Mouse (Mus musculus) bone marrow, adult 2 months (tissue): ENCODE results near the gene Nprl2.

Experiments used
- CTCF ChIP-seq: fragments of 200-500 bp; IDR thresholded peaks from 2 replicates; pipeline ENCODE4 v1.5.1; 2011; ENCODE audit warnings: low read length, control low read depth; ENCODE audit not compliant: control insufficient read depth, insufficient read depth
- POLR2A ChIP-seq: fragments of 200-500 bp; IDR thresholded peaks from 2 replicates; pipeline ENCODE4 v1.6.1; 2011; ENCODE audit warnings: low read depth, mild to moderate bottlenecking, control low read depth, low read length, borderline replicate concordance; ENCODE audit not compliant: control insufficient read depth

DNA sequence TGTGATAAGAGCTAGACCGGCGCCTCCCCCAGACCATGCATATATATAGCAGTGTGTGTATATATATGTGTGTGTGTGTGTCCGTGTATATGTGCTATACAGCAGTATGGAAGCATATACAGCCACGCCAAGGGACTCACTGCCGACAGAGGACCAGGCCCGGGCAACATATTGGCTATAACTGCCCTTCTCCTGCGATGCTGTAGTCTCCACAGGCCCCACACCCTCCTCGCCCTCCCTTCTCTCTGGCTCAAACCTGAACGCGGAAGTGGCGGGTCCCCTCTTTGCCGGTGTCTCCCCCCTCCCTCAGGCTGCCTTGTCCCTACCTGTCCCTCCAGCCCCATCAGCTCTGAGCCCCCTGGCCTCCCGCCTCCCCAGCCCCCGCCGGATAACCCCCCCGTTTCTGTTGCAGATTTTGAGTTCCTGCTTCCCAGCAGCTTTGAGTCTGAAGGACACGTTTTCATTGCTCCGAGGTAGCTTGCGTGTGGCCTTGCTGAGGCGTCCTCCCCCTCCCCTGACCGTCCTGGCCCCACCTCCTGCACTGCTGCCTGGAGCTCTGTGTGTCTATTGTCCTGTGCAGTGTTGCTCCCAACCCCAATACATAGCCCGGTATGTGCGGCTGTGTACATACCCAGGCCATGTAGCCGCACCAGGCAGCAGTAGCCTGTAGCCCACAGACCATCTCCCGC, 20.2 kb upstream of the Nprl2 start:
- TF ChIP-seq POLR2A (no peak), CTCF (no peak)
